Mouse (Mus musculus): ENCODE data around the gene Pigl. TPM values are rescaled to one million over a fixed set of nuclear protein-coding genes. Genes with fewer than 3 reads are reported as not detected.
A peak's percentile ranks its signal among the peaks of the same experiment; 100 is the strongest.

Gene Pigl
- polyA plus RNA-seq, 1 experiment: 7.1 TPM

- Histone ChIP-seq H3K4me3 (ENCODE audit: insufficient read depth, low read depth, low read length) (peak within 1 kb of the TSS; percentile 90), H3K4me1 (ENCODE audit: control insufficient read depth, insufficient read depth, low read length) (peaks cover 18% of the 10 kb centered on the region; the same call in 1 of the 2 replicates), H3K27me3 (replicated peaks; ENCODE audit: control insufficient read depth, insufficient read depth, low read length) (no peaks in the 10 kb centered on the region), H3K36me3 (ENCODE audit: control insufficient read depth, insufficient read depth, low read length) (peaks cover 12% of the 10 kb centered on the region), H3K27ac (ENCODE audit: insufficient read depth, low read depth, low read length) (peak within 1 kb of the TSS; percentile 98)
- under 1% methylated on average over 40 of the region's 40 CpGs for WGBS
- DNase-seq: peak; percentile 100
- TF ChIP-seq POLR2A (IDR thresholded peaks at IDR 0.05; ENCODE audit: low read depth, low read length): peak; percentile 81
- TF ChIP-seq CTCF (conservative IDR thresholded peaks at IDR 0.05; ENCODE audit: insufficient read depth, insufficient read length, low read depth, low read length): no peak
These were observed 92.5 kb downstream of the Pigl start, which contains the start of gene Ubb for GRCm38 (mm10) chr11:62550727-62551225. Gene Ubb (plus strand): TSS chr11:62551171.

GRCm38 (mm10) chr11:62551226-62552119, 93.2 kb downstream of the Pigl start:
- Histone ChIP-seq H3K36me3 (ENCODE audit: control insufficient read depth, insufficient read depth, low read length) (peaks cover 12% of the 10 kb centered on the region), H3K4me3 (ENCODE audit: insufficient read depth, low read depth, low read length) (peak overlapping the region; percentile 63), H3K27ac (ENCODE audit: insufficient read depth, low read depth, low read length) (peak overlapping the region; percentile 94), H3K4me1 (ENCODE audit: control insufficient read depth, insufficient read depth, low read length) (peaks cover 19% of the 10 kb centered on the region; the same call in 1 of the 2 replicates), H3K27me3 (replicated peaks; ENCODE audit: control insufficient read depth, insufficient read depth, low read length) (no peaks in the 10 kb centered on the region)
- TF ChIP-seq POLR2A (IDR thresholded peaks at IDR 0.05; ENCODE audit: low read depth, low read length): peak; percentile 99
- no peak for TF ChIP-seq CTCF (conservative IDR thresholded peaks at IDR 0.05; ENCODE audit: insufficient read depth, insufficient read length, low read depth, low read length)
- WGBS: under 1% methylated on average over 58 of the region's 58 CpGs
- DNase-seq: peak; percentile 93

GRCm38 (mm10) chr11:62553186-62553585, 94.9 kb downstream of the Pigl start:
- WGBS: 2% methylated on average over 1 of the region's 1 CpGs
- Histone ChIP-seq H3K27me3 (replicated peaks; ENCODE audit: control insufficient read depth, insufficient read depth, low read length) (no peaks in the 10 kb centered on the region), H3K4me3 (ENCODE audit: insufficient read depth, low read depth, low read length) (peak overlapping the region; percentile 40; the same call in 1 of the 2 replicates), H3K27ac (ENCODE audit: insufficient read depth, low read depth, low read length) (no peak overlapping the region), H3K36me3 (ENCODE audit: control insufficient read depth, insufficient read depth, low read length) (peaks cover 12% of the 10 kb centered on the region), H3K4me1 (ENCODE audit: control insufficient read depth, insufficient read depth, low read length) (peaks cover 22% of the 10 kb centered on the region)
- DNase-seq: no peak
- no peak for TF ChIP-seq CTCF (conservative IDR thresholded peaks at IDR 0.05; ENCODE audit: insufficient read depth, insufficient read length, low read depth, low read length)
- no peak for TF ChIP-seq POLR2A (IDR thresholded peaks at IDR 0.05; ENCODE audit: low read depth, low read length)

GRCm38 (mm10) chr11:62553633-62554032, 95.4 kb downstream of the Pigl start:
- 48% methylated on average over 5 of the region's 5 CpGs for WGBS

GRCm38 (mm10) chr11:62554163-62554855, 96.0 kb downstream of the Pigl start:
- Histone ChIP-seq H3K4me1 (ENCODE audit: control insufficient read depth, insufficient read depth, low read length) (peaks cover 26% of the 10 kb centered on the region), H3K27ac (ENCODE audit: insufficient read depth, low read depth, low read length) (no peak overlapping the region), H3K36me3 (ENCODE audit: control insufficient read depth, insufficient read depth, low read length) (peaks cover 12% of the 10 kb centered on the region), H3K27me3 (replicated peaks; ENCODE audit: control insufficient read depth, insufficient read depth, low read length) (no peaks in the 10 kb centered on the region), H3K4me3 (ENCODE audit: insufficient read depth, low read depth, low read length) (peak overlapping the region; percentile 26; the same call in 1 of the 2 replicates)
- TF ChIP-seq CTCF (conservative IDR thresholded peaks at IDR 0.05; ENCODE audit: insufficient read depth, insufficient read length, low read depth, low read length) (no peak), POLR2A (IDR thresholded peaks at IDR 0.05; ENCODE audit: low read depth, low read length) (no peak)
- no peak for DNase-seq
- 51% methylated on average over 5 of the region's 5 CpGs for WGBS

More at GRCm38 (mm10) chr11:62553633-62554032, 95.4 kb downstream of the Pigl start:
- Histone ChIP-seq H3K36me3 (ENCODE audit: control insufficient read depth, insufficient read depth, low read length) (peaks cover 12% of the 10 kb centered on the region), H3K4me1 (ENCODE audit: control insufficient read depth, insufficient read depth, low read length) (peaks cover 23% of the 10 kb centered on the region), H3K27me3 (replicated peaks; ENCODE audit: control insufficient read depth, insufficient read depth, low read length) (no peaks in the 10 kb centered on the region), H3K27ac (ENCODE audit: insufficient read depth, low read depth, low read length) (no peak overlapping the region), H3K4me3 (ENCODE audit: insufficient read depth, low read depth, low read length) (peak overlapping the region; percentile 26; the same call in 1 of the 2 replicates)
- no peak for DNase-seq
- TF ChIP-seq CTCF (conservative IDR thresholded peaks at IDR 0.05; ENCODE audit: insufficient read depth, insufficient read length, low read depth, low read length) (no peak), POLR2A (IDR thresholded peaks at IDR 0.05; ENCODE audit: low read depth, low read length) (no peak)

GRCm38 (mm10) chr11:62554934-62555517, 96.8 kb downstream of the Pigl start:
- DNase-seq: no peak
- Histone ChIP-seq H3K4me1 (ENCODE audit: control insufficient read depth, insufficient read depth, low read length) (peaks cover 32% of the 10 kb centered on the region), H3K27me3 (replicated peaks; ENCODE audit: control insufficient read depth, insufficient read depth, low read length) (no peaks in the 10 kb centered on the region), H3K27ac (ENCODE audit: insufficient read depth, low read depth, low read length) (no peak overlapping the region), H3K4me3 (ENCODE audit: insufficient read depth, low read depth, low read length) (no peak overlapping the region), H3K36me3 (ENCODE audit: control insufficient read depth, insufficient read depth, low read length) (peaks cover 12% of the 10 kb centered on the region)
- TF ChIP-seq POLR2A (IDR thresholded peaks at IDR 0.05; ENCODE audit: low read depth, low read length): no peak
- no peak for TF ChIP-seq CTCF (conservative IDR thresholded peaks at IDR 0.05; ENCODE audit: insufficient read depth, insufficient read length, low read depth, low read length)
